In genomic region chr4:57287808-57288207, GRCm38 (mm10) we compare ENCODE assay signal across 28 mouse cellular contexts. TPM values are rescaled to one million over a fixed set of nuclear protein-coding genes. Genes with fewer than 3 reads are reported as not detected.
DNase-seq lines count a peak whose midpoint lies in the region; ATAC-seq and TF ChIP-seq lines count a peak whose summit lies in the region.
"Had no signal": no experiment of that assay in that cellular context is flagged by ENCODE, and none has a peak within 500 bp of the region (broad histone marks: within the 10 kb centered on the region; RNA-seq: fewer than 3 reads in every experiment).

No protein-coding gene starts in this region.

- H3K4me1 ChIP-seq in forebrain, postnatal 0 days (ENCODE audit: insufficient read depth) = no peaks in the 10 kb centered on the region
- H3K4me1 ChIP-seq: forebrain, embryonic 12.5 days; liver, embryonic 12.5 days; midbrain, embryonic 12.5 days; neural tube, embryonic 13.5 days had no signal

- no peak overlapping the region for H3K27ac ChIP-seq in forebrain, postnatal 0 days (ENCODE audit: low read depth, low read length)
- H3K27ac ChIP-seq: forebrain, embryonic 12.5 days; heart, embryonic 13.5 days; hindbrain, embryonic 14.5 days; liver, embryonic 12.5 days; midbrain, embryonic 12.5 days; neural tube, embryonic 13.5 days had no signal

- WGBS in forebrain, postnatal 0 days = 91% methylated on average over 3 of the region's 3 CpGs

- H3K36me3 ChIP-seq in myocyte (ENCODE audit: control insufficient read depth, insufficient read depth) = no peaks in the 10 kb centered on the region
- no peaks in the 10 kb centered on the region for H3K36me3 ChIP-seq in forebrain, postnatal 0 days (ENCODE audit: insufficient read depth)
- H3K36me3 ChIP-seq: forebrain, embryonic 12.5 days; heart, embryonic 13.5 days; liver, embryonic 12.5 days; midbrain, embryonic 12.5 days; neural tube, embryonic 13.5 days had no signal

- no peak for ATAC-seq in forebrain, postnatal 0 days
- ATAC-seq: liver, embryonic 12.5 days; liver, postnatal 0 days had no signal

- no peak for TF ChIP-seq POLR2A in myocyte (IDR thresholded peaks at IDR 0.05; ENCODE audit: insufficient read length, low read depth)

- no peak overlapping the region for H3K4me3 ChIP-seq in myocyte
- H3K4me3 ChIP-seq in forebrain, postnatal 0 days (ENCODE audit: low read depth, low read length) = no peak overlapping the region
- H3K4me3 ChIP-seq: erythroblast, embryonic 14.5 days; forebrain, embryonic 12.5 days; heart, embryonic 13.5 days; liver, embryonic 12.5 days; megakaryocyte, embryonic 14.5 days; midbrain, embryonic 12.5 days; neural tube, embryonic 13.5 days had no signal

- H3K9ac ChIP-seq in forebrain, postnatal 0 days = no peak overlapping the region
- H3K9ac ChIP-seq: forebrain, embryonic 12.5 days; heart, embryonic 13.5 days; hindbrain, embryonic 14.5 days; liver, embryonic 12.5 days; liver, postnatal 0 days; midbrain, embryonic 12.5 days; neural tube, embryonic 13.5 days had no signal

- peak; percentile 39 for DNase-seq in 3134 (ENCODE audit: extremely low read depth, insufficient read length, low spot score)
- DNase-seq in CD4-positive helper T cell, adult 2 months (ENCODE audit: low read depth, low spot score) = peak; percentile 55
- peak; percentile 36 for DNase-seq in NIH3T3 (ENCODE audit: low read depth)
- no peak for DNase-seq in thymus, postnatal 4 days
- DNase-seq in kidney, adult 11 months = no peak
- no peak for DNase-seq in forebrain, postnatal 0 days
- DNase-seq: adrenal gland, postnatal 10 days; B cell, adult 2 months; cerebellum, adult 11 months; cerebellum, adult 9-10 months; gastrocnemius, postnatal 36 days; heart, adult 18-20 months; heart, postnatal 10 days; kidney, adult 8-10 months; kidney, postnatal 10 days; layer of hippocampus, postnatal 36 days; left cerebral cortex, postnatal 4 days; liver, postnatal 0 days; lung, postnatal 36 days had no signal

- H3ac ChIP-seq in myocyte (ENCODE audit: control insufficient read depth, insufficient read length) = no peak overlapping the region

- TF ChIP-seq CTCF in forebrain, postnatal 0 days (IDR thresholded peaks at IDR 0.05; ENCODE audit: low read depth) = no peak

- H3K27me3 ChIP-seq in myocyte (ENCODE audit: control insufficient read depth, insufficient read depth, insufficient read length) = no peaks in the 10 kb centered on the region
- no peaks in the 10 kb centered on the region for H3K27me3 ChIP-seq in forebrain, postnatal 0 days (ENCODE audit: insufficient read depth, low read length)
- H3K27me3 ChIP-seq: forebrain, embryonic 12.5 days; heart, embryonic 13.5 days; liver, embryonic 12.5 days; megakaryocyte, embryonic 14.5 days; midbrain, embryonic 12.5 days; neural tube, embryonic 13.5 days had no signal

- no peaks in the 10 kb centered on the region for H3K79me2 ChIP-seq in myocyte (ENCODE audit: control insufficient read depth, insufficient read depth)

- H3K9me3 ChIP-seq in forebrain, postnatal 0 days (ENCODE audit: low read length) = no peaks in the 10 kb centered on the region
- H3K9me3 ChIP-seq: heart, embryonic 13.5 days; liver, embryonic 12.5 days; midbrain, embryonic 12.5 days; neural tube, embryonic 13.5 days had no signal

- H3K4me2 ChIP-seq in myocyte (ENCODE audit: low read depth) = no peak overlapping the region
- H3K4me2 ChIP-seq in forebrain, postnatal 0 days (ENCODE audit: low read depth) = no peak overlapping the region
- H3K4me2 ChIP-seq: forebrain, embryonic 12.5 days; heart, embryonic 13.5 days; hindbrain, embryonic 14.5 days; liver, embryonic 12.5 days; midbrain, embryonic 12.5 days; neural tube, embryonic 13.5 days had no signal

TF ChIP-seq in myocyte, 11 proteins besides CTCF, POLR2A, EP300 and RAD21:
- TF ChIP-seq MYOG (IDR thresholded peaks at IDR 0.05; ENCODE audit: control insufficient read depth in 1 of 3, insufficient read depth in 1 of 3, insufficient read length in 2 of 3, low read depth in 2 of 3) (peak in 2 of 3 experiments; percentile 52 to 81), MYOD1 (IDR thresholded peaks at IDR 0.05; ENCODE audit: control insufficient read depth in 1 of 3, insufficient read length in 2 of 3, low read depth in 2 of 3) (peak; percentile 27 to 98 (median 84)), MAX (IDR thresholded peaks at IDR 0.05; ENCODE audit: low read depth) (no peak), USF1 (IDR thresholded peaks at IDR 0.05; ENCODE audit: low read depth) (peak; percentile 47), TCF12 (IDR thresholded peaks at IDR 0.05; ENCODE audit: insufficient read depth, poor library complexity, severe bottlenecking) (peak; percentile 37), POLR2AphosphoS2 (IDR thresholded peaks at IDR 0.05; ENCODE audit: insufficient read length, low read depth) (no peak), SRF (IDR thresholded peaks at IDR 0.05; ENCODE audit: control insufficient read depth, insufficient read length, low read depth) (no peak)

RNA-seq across cellular contexts. Expression of gene Ptpn3, which starts 13.8 kb away (rescaled TPM):
- 3.1 TPM for polyA plus RNA-seq in myocyte (2012; fragmentation: generic; extraction: Trizol)
- total RNA-seq in forebrain, postnatal 0 days (2014; rRNA removed) = 1.8 and 5.7 TPM in 2 replicates
- 0.92 and 1.2 TPM in 2 replicates for polyA plus RNA-seq in forebrain, postnatal 0 days (2015; fragmentation: Nextera tagmentation; extraction: Ambion mirVana)
- polyA plus RNA-seq: erythroblast, embryonic 14.5 days had no signal

Comparison
In these comparisons a context has a peak if more than half of its experiments do, and no peak if none do; other contexts are left out.
1. DNase-seq: peak in 3134 (single experiment), CD4-positive helper T cell, adult 2 months (single experiment) and NIH3T3 (single experiment); none in thymus, postnatal 4 days (single experiment), kidney, adult 11 months (single experiment) and forebrain, postnatal 0 days (single experiment).